Mouse (Mus musculus) ES-Bruce4 (cell line): ENCODE data around the gene Dpp6.

Source experiments
- CTCF ChIP-seq: IDR thresholded peaks from one replicate; pipeline ENCODE4 v1.8.1; 2011; ENCODE audit warnings: low read depth, low read length
- EP300 ChIP-seq: IDR thresholded peaks from 2 replicates; pipeline ENCODE4 v1.6.1; 2011; ENCODE audit warnings: low read depth, low read length; ENCODE audit not compliant: insufficient read depth
- POLR2A ChIP-seq: IDR thresholded peaks from one replicate; pipeline ENCODE4 v1.8.1; 2011; ENCODE audit warnings: low read length; ENCODE audit not compliant: insufficient read depth

DNA sequence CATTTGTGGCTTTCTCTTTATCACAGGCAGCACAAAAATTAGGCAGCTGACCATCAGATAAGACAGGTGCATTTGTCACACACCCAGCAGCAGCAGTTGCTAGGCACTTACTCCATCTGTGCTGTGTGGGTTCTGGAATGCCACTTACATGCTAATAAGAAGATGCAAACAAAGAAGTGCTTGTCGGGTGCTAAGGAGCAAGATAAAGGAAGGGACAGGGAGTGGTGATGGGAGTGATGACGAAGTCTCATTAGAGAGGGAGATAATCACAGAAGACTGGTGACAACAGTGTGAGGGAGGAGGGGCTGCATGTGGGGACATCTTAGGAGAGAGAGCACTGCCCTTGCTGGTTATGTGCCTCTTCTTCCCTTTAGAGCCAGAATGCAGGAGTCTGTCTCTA is 174.6 kb downstream of the Dpp6 start:
- TF ChIP-seq CTCF (no peak), EP300 (no peak), POLR2A (no peak)
